Mouse (Mus musculus): ENCODE results near the gene Arfip2.
A peak's percentile ranks its signal among the peaks of the same experiment; 100 is the strongest.

Arfip2 gene

DNA sequence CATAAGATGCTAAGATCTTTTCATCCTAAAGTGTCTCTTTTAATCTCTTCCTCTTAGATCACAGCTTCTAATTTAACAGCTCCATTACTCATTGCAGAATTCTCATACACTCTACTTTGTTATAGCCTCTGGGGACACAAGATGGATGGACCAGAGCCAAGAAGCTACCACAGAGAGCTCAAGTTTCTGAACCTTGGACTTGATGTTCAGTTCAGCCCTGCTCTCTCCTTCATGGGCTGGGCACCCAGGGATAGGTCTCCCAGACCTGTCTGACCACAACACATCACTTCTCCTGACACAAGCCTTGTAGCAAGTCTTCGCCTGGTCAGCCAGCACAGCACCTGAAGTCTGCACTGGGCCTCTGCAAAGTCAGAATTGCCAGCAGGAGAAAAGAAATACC, 25.8 kb downstream of the Arfip2 start:
- no peak for DNase-seq (ENCODE audit: low read depth, low spot score)

GRCm38 (mm10) chr7:105611767-105612166, 28.4 kb downstream of the Arfip2 start:
- DNase-seq (ENCODE audit: low read depth, low spot score) = no peak

- no peak for DNase-seq (ENCODE audit: low read depth, low spot score)
Measured at GRCm38 (mm10) chr7:105608467-105608866, 31.7 kb downstream of the Arfip2 start.

DNA sequence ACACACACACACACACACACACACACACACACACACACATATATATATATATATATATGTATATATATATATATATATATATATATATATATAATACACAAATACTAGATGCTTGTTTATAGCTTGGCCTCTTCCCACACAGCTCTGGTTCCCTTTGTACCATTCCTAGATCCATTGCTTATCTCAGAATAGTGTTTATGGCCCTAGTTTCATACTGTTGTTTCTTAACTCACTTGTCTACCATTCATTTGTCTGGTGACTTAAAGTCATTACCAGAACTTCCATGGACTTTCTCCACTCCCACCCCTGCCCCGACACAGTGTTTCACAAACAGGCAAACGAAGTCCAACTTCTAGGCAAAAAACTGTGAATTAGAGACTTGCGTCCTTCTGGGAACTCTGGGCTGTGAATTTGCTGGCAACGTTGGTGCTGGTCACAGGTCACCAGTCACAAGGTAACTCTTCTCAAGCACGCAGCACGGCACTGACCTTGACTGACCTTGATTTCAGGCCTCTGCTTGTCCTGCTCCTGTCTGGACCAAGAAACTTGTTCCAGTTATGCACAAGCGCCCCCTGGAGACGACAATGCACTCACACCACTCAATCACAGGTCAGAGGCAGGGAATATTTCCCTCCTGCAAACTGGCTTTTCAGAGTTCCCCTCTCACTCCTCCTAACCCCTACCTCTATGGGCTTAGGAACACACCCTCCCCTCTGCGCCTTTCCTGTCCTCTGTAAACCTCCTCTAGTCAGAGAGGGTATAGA, 37.2 kb downstream of the Arfip2 start:
- peak; percentile 38 for DNase-seq (ENCODE audit: low read depth, low spot score)

- no peak for DNase-seq (ENCODE audit: low read depth, low spot score)
Measured at GRCm38 (mm10) chr7:105590097-105590496, 50.1 kb downstream of the Arfip2 start.

DNA sequence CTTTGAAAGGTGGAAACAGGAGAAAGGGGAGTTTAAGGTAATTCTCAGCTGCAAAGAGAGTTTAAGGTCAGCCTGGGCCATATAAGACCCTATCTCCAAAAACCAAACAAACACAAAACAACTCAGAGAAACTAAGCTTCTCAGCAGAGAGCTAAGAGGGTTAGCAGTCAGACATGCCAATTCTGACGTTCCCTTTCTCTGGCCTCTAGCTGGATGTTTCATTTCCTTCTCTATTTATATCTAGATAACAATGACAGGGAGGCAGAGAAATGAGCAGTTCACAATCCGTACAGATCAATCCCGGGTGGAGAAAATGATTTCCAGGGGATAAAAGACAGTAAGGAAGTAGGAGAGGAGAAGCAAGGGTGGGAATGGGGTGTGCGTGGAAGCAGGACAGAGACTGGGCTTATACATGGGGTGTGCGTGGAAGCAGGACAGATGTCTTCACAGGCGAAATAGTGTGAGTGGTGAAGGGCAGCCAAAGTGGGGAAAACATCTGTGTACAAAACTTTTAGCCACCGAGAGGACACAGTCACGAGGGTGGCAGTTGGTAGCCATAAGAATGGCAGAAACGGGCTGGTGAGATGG, 51.8 kb downstream of the Arfip2 start:
- DNase-seq (ENCODE audit: low read depth, low spot score) = no peak
